Mouse (Mus musculus) brain, embryonic 14.5 days (tissue): ENCODE measurements around the gene 1700001C19Rik. TPM values are rescaled to one million over a fixed set of nuclear protein-coding genes. Genes with fewer than 3 reads are reported as not detected.

ENCODE experiments used
- DNase-seq: peaks from one replicate; pipeline ENCODE4 v3.0.0-alpha.2; 2011; ENCODE audit warnings: low read depth
- CTCF ChIP-seq: fragments of 200-500 bp; IDR thresholded peaks from 2 replicates; pipeline ENCODE4 v1.5.1; 2012; ENCODE audit warnings: inconsistent platforms, mild to moderate bottlenecking, moderate library complexity, borderline replicate concordance; ENCODE audit not compliant: insufficient read depth, insufficient read length; ENCODE audit errors: extremely low read depth
- POLR2A ChIP-seq: fragments of 200-500 bp; IDR thresholded peaks from 2 replicates; pipeline ENCODE4 v1.6.1; 2012; ENCODE audit warnings: mild to moderate bottlenecking, inconsistent platforms, borderline replicate concordance; ENCODE audit not compliant: poor library complexity, insufficient read depth, insufficient read length, severe bottlenecking; ENCODE audit errors: extremely low read depth
- polyA plus RNA-seq: library from polyadenylated mRNA; depleted of rRNA; stranded (reverse); fragments of >200 nt; gene quantifications from 2 replicates; pipeline ENCODE4 v1.2.3, GENCODE M21; 2012

1700001C19Rik gene
- polyA plus RNA-seq, 1 experiment, result 0.41 TPM

- no peak for DNase-seq
- TF ChIP-seq POLR2A (no peak), CTCF (no peak)
These were observed 15.6 kb downstream of the 1700001C19Rik start for GRCm38 (mm10) chr17:47421566-47421965.

DNA sequence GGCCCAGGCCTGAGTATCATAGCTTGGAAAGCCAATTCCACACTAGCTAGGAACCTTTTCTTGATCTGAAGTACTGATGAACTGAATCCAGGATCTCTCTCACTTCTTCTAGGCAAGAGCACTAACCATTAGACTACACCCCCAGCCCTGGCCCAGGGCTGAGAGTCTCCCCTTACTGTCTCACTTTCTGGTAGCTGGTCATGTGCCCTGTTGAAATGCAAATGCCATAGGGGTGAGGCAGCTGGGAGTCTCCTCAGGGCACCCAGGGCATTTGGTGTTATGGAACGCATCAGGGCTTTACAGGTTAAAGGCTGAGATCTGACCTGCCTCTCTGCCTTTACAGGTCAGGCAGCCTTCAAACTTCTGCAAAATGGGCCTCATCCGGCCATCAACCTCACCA lies 17.0 kb downstream of the 1700001C19Rik start:
- no peak for TF ChIP-seq CTCF
- TF ChIP-seq POLR2A, result no peak
- no peak for DNase-seq

DNA sequence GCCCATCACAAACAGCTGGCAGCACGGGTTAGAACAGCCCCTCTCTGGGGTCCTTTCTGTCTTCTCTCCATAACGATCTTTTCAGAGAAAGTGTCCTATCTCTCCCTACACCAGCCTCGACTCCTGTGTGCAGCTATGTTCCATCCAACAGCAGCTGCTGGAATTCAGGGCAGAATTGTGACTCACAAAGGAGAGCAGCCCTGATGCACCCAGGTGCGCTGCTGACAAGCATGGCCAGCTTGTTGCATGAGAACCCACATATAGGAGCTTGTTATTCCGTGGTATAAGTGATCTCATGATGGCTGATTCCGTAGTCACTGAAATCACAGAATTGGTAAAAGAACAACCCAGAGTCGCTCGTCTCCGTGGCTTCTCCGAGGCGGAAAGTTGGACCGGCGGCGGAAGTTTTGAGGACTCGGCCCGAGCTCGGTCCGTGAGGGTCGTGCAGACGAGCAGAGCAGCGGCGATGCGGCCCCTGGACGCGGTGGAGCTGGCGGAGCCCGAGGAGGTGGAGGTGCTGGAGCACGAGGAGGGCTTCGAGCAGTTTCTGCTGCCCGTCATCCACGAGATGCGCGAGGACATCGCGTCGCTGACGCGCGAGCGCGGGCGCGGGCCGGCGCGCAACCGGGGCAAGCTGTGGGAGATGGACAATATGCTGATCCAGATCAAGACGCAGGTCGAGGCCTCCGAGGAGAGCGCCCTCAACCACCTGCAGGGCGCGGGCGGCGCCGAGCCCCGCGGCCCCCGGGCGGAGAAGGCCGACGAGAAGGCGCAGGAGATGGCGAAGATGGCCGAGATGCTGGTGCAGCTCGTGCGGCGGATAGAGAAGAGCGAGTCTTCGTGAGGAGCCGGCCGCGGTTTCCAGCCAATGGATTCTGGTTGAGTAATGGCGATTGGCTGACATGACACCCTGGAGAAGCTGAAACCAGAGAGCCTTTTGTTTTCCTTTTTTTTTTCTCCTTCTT lies 27.0 kb downstream of the 1700001C19Rik start:
- peak; percentile 14 for DNase-seq

- peak; percentile 77 for TF ChIP-seq CTCF
- TF ChIP-seq POLR2A, result no peak
- peak; percentile 41 for DNase-seq
These were observed 28.6 kb downstream of the 1700001C19Rik start for GRCm38 (mm10) chr17:47408558-47408898.

DNA sequence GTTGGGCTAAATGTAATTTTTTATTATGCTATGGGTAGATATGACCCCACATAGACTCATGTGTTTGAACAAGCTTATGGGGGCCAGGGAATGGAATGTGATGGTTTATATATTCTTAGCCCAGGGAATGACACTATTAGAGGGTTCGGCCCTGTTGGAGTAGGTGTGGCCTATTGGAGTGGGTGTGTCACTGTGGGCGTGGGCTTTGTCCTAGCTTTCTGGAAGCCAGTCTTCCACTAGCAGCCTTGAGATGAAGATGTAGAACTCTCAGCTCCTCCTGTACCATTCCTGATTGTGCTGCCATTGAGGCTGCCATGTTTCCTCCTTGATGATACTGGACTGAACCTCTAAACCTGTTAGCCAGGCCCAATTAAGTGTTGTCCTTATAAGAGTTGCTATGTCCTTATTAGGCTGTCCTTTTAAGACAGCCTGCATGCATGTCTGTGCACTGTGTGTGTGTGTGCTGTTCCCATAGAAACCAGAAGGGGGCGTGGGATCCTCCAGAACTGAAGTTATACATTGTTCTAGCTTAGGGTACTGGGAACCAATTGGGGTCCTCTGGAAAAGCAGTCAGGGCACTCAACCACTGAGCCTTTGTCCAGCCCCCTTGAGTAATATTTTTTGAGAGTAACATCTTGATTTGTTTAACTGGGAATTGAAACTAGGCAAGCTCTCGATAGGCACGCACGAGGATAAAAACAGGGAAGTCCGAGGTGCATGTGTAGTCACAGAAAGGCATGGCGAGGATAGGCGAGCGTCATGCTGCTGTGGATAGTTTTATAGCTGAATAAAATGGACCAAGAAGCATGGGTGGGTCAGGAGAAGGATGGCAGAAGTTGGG lies 29.2 kb downstream of the 1700001C19Rik start:
- TF ChIP-seq POLR2A, result no peak
- TF ChIP-seq CTCF, result no peak
- DNase-seq, result no peak

DNA sequence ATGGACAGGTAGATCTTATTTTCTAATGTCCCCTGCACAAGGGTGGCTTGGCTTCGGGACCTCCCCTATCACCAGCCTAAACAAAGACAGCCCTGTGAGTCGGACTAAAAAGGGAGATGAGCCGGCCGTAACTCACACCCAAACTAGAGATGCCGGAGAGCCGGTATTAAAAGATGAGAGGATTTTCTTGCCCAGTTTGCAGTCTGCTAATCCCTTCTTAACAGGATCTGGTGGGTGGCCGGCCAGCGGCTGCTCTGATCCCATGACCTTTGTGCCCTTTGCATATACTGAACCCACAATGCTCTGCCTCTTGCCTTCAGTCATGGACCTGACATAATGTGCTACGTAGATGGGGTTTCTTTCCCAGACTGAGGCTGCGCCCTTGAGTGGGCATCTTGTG lies 36.7 kb downstream of the 1700001C19Rik start, which contains the start of gene Guca1a:
Gene Guca1a, minus strand, starts transcription at position 134 of the 400 bp plus-strand sequence.
- no peak for TF ChIP-seq CTCF
- TF ChIP-seq POLR2A, result no peak
- peak; percentile 3 for DNase-seq

GRCm38 (mm10) chr17:47399091-47399490 lies 38.1 kb downstream of the 1700001C19Rik start:
- no peak for DNase-seq

DNA sequence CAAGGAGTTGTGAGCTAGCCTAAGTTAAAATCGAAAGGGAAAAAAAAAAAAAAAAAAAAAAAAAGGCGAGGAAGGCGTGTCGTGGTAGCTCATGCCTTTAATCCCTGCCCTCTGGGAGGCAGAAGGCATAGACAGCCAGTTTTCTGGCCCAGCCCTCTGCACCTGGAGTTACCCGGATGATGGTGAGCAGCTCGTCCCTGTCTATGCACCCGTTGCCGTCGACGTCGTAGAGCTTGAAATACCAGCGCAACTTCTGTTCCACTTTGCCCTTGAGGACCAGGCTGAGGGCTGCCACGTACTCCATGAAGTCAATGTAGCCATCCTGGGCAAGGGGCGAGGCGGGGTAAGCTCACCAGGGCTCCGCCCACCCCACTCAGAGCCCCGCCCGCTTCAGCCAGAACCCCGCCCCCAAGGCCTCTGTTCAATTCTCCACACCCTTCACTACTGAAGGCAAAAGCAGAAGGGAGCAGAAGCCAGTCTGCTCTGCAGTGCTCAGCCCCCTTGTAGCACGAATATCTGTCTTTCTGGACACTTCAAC lies 41.7 kb downstream of the 1700001C19Rik start:
- TF ChIP-seq CTCF (no peak), POLR2A (no peak)
- peak; percentile 35 for DNase-seq

More at GRCm38 (mm10) chr17:47399091-47399490, 38.1 kb downstream of the 1700001C19Rik start:
- no peak for TF ChIP-seq POLR2A
- TF ChIP-seq CTCF, result no peak

DNA sequence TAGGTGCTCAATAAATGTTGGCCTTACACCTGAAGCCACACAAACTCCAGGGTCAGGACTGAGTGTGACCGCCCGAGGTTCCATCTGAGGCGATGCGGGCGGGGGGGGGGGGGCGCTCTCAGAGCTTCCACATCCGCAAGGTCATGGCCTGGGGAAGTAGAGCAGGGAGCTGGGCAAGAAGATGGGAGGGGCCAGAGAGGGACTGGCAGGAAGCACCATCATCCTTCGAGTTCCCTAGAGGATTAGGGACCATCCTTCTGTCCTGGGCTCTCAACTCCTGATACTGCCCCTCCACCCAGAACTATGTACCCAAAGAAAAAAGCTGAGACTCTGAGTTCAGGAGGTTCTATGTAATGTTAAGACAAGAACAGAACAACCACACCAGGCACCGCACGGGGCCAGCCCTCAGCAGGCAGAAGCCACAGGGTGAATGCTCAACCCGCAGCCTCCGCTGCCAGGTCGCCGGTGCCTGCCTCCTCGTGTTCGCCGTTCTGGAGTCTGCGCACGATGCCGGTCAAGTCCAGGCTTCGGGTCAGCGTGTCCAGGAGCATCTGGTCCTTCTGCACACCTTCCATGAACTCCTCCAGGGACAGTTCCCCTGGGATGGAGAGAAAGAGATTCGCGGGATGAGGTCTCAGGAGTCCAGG lies 42.8 kb downstream of the 1700001C19Rik start:
- DNase-seq, result no peak

GRCm38 (mm10) chr17:47386649-47387048 lies 50.5 kb downstream of the 1700001C19Rik start:
- no peak for DNase-seq
- TF ChIP-seq POLR2A, result no peak
- peak; percentile 77 for TF ChIP-seq CTCF

More for the DNA sequence above, 42.8 kb downstream of the 1700001C19Rik start:
- TF ChIP-seq POLR2A (no peak), CTCF (no peak)

GRCm38 (mm10) chr17:47385145-47385544 lies 52.0 kb downstream of the 1700001C19Rik start, which contains the start of gene Guca1b:
Guca1b (plus strand) TSS chr17:47385393.
- no peak for TF ChIP-seq POLR2A
- no peak for TF ChIP-seq CTCF
- DNase-seq, result no peak
